Mouse (Mus musculus) heart, postnatal 10 days (tissue): ENCODE results near the gene Btbd9. TPM values are rescaled to one million over a fixed set of nuclear protein-coding genes. Genes with fewer than 3 reads are reported as not detected.

Experiments
- DNase-seq, 2 experiments: peaks; one replicate each; pipeline ENCODE4 v3.0.0; 2021
- intact Hi-C: fragments of 180-260 bp; cut with DNase I; formaldehyde crosslinking; loops from one replicate; pipeline ENCODE4 v1.15.1; 2025
- total RNA-seq, 2 experiments: library from RNA; stranded (reverse); gene quantifications; 2 replicates each; pipeline ENCODE4 v1.2.3; 2021

The Btbd9 gene
- total RNA-seq, 2 experiments from 2014 or later = 30.9 to 34.0 TPM

DNA sequence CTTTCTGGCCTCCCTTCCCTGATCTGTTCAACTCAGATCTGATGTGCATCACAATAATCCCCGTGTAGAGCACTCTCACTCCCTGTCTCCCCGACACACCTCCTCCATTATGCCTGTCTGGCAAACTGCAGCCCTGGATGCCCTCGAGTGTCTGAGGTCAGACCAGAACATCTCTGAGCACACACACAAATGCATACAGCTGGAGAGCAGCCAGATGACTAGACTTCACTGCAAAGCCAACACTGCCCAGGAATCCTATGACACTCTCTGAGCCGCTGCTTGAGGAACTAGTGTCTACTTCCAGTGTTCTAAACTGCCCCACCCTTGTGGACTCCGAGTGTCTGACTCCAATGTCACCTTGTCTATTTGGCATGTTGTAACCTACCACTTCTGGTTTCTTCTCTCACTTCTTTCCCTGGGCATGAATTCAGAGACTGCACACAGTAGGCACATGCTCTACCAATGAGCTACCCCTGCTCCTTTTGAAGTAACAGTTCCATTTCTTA, 112.0 kb downstream of the Btbd9 start:
- no peak for DNase-seq

DNA sequence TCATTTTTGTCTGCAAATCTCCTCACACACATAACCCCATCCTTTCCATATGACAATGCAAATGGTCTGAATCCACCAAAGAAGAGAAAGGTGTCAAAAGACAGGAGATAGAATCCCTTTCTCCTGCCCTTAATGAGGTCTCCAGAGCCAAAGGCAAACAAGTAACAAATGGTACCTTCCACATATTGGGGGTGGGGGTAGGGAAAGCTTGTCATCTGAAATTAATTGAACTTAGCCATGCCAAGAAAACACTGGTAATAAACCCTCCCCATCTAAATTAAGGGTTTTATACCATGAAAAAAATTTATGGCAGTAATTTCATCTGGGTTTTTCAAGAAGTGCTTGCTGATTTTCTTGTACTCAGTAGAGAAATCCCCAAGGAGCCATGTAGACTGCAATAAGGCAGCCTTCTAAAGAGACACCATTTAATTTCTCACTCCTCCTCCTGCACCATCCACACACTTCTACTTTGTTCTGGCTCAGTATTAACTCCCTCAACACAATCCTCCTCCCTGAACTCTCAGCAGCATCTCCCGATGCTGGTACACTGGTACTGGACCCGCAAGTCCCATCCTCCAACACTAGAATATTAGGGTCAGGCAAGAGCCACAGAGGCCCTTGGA, 115.5 kb downstream of the Btbd9 start:
- intact Hi-C loops = no loop called here
- no peak for DNase-seq

More for the DNA sequence above, 112.0 kb downstream of the Btbd9 start:
- intact Hi-C loops = no loop called here

DNA sequence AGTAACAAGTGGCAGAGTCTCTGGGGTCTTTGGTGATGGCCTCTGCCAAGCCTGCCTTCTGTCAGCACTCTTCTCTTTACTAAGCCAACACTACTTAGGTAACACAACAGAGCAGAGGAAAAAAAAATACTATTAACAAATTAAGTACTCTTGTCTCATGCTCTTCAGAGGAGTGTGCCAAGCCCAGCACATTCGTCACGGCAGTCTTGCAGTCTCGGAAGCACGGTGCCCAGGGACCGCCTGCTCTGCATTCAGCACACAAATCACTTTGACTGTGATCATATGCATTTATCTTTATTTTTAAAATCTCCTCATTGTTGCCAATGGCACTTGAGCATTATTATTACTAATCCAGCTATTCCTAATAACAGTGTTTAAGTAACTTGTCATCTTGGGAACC, 116.6 kb downstream of the Btbd9 start:
- no peak for DNase-seq
- intact Hi-C loops = loop anchor here (5.0 kb wide), 3 partner anchors 227 to 567 kb away; no protein-coding TSS in a partner anchor

DNA sequence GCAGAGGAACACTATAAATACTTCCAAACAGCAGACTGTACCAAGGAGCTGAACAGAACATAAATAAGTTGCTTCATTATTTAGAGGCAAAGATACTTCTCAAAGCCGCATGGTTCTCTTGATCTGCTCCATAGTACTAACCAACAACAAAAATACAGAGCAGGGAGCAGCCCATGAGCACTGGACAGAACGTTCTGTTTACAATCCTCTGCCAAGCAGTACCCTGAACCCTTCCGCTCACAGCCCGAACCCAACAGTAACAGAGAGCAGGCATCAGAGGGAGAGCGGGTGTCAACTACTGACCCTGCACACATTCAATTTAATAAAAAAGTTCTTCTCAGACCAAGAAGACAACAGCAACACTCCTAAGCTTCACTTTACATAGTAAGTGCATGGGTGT, 117.4 kb downstream of the Btbd9 start:
- intact Hi-C loops = loop anchor here (5.0 kb wide), 3 partner anchors 227 to 567 kb away; no protein-coding TSS in a partner anchor
- DNase-seq = no peak

DNA sequence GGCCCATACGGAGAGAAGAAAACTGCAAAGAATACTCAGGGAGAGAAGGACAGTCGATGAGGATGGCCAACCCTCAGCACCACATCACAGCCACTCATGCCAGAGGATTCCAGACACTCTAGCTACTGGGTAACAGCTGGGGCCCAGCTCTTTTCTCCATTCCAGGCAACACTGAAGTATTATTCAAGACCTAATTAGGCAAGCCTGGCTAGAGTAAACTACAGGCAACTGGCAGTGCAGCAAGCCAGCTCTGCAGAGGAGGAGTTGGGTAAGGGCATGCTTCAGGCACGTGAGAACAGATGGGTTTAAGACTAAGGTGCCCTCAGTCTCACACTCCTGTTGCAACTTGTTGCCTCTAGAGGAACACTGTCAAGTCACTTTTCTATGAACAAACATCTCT, 118.0 kb downstream of the Btbd9 start:
- no peak for DNase-seq
- intact Hi-C loops = loop anchor here (5.0 kb wide), 3 partner anchors 226 to 566 kb away; no protein-coding TSS in a partner anchor

DNA sequence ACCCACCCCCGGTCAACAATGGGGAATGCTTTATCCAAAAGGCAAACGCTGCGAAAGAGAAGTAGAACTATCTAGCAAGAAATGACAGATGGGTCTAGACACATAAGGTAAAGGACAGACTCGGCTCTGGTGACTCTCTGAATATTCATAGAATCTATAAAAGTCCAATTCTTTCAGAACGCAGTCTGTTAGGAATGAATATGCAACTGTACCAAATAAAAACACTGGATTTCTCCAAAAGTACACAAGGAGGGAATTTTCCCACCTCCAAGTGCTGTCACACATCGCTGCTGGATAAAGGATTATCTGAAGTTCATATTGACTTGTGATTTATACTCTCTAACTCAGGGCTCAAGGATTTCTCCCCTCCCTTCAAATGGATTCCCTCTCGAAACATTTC, 118.8 kb downstream of the Btbd9 start:
- no peak for DNase-seq
- intact Hi-C loops = loop anchor here (2.0 to 5.0 kb wide), 4 partner anchors 225 to 565 kb away; no protein-coding TSS in a partner anchor

DNA sequence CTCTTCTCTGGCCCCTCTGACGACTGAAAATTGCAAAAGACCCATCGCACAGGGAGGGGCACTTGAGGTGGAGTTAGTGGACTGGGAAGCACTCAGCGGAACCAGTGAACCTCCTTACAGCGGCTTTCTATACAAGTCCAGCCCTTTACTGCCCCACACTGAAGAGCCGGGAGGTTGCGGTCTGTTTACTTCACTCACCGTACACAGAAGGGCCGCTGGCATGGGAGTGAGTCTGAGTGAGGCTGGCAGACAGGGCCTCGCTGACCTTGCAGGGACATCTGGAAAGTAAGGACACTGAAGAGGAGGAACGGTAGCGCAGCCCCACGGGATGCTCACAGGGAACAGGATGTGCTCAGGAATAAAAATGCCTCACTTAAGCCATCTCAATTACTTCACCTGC, 120.0 kb downstream of the Btbd9 start:
- peak; percentile 49 to 55 for DNase-seq
- intact Hi-C loops = loop anchor here (2.0 to 5.0 kb wide), 4 partner anchors 224 to 564 kb away; no protein-coding TSS in a partner anchor

DNA sequence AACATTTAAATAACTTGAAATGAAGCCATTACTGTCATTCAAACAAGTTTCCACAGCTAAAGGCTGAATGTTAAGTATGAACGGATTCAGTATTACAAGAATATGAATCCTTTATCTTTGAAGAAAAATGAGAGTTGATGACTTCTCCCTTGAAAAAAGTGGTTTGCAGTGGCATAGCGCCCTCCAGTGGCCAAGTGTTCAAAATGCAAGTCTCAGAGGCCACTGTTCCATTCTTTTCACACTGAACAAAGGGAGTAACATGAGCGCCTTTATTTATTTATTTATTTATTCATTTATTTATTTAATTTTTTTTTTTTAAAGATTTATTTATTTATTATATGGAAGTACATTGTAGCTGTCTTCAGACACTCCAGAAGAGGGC, 121.4 kb downstream of the Btbd9 start:
- peak; percentile 81 to 89 for DNase-seq
- intact Hi-C loops = loop anchor here (2.0 to 5.0 kb wide), 6 partner anchors 223 to 563 kb away; no protein-coding TSS in a partner anchor

DNA sequence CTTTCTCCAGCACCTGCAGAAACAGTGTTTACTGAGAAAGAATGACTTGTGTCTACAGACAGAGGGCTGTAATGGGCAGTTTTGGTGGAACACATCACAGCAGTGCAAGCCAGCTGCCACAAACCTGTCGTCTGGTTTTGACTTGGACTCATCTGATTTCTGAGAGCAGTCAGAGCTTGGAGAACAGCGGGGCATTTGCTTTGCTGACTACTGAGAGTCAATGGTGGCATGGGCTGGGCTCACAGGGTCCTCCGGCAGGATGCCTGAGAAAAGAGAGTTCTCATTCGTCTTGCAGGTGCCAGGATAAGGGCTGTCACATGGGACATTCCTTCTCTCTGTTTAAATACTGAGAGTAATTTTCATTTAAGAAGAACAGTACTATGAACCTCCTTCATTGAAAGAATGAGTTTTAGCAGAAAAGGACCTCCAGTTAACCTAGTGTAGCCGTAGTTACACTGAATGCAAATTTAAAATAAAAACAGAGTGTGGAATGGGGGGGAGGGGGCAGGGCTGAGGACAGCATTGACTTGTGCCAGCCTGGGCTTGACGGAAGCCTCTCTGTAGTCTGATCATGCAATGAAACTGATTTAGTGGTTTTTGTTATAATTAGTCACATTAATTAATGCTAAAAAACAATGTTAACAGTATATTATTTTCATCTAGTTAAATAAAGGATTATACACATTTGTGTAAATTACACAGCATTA, 122.0 kb downstream of the Btbd9 start:
- no peak for DNase-seq
- intact Hi-C loops = loop anchor here (2.0 to 5.0 kb wide), 3 partner anchors 337 to 480 kb away; no protein-coding TSS in a partner anchor

DNA sequence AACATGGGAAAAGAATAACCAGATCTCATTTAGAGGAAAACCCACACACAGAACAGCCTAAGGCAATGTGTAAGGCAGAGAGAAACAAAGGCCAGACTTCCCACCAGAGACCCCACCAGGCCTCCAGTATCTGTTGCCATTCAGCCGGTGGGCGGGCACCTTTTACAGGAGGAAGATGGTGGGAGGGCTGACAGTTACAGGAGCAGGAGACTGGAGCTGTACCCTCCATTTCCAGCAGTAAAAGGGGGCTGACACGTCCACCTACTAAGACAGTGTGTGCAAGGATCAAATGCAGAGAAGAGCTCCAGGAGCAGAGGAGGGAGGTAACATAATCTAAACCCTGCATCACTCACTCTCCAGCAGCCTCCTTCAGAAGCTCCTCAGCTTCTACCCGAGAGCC, 123.0 kb downstream of the Btbd9 start:
- no peak for DNase-seq
- intact Hi-C loops = loop anchor here (5.0 kb wide), 1 partner anchor 336 kb away; no protein-coding TSS in a partner anchor

DNA sequence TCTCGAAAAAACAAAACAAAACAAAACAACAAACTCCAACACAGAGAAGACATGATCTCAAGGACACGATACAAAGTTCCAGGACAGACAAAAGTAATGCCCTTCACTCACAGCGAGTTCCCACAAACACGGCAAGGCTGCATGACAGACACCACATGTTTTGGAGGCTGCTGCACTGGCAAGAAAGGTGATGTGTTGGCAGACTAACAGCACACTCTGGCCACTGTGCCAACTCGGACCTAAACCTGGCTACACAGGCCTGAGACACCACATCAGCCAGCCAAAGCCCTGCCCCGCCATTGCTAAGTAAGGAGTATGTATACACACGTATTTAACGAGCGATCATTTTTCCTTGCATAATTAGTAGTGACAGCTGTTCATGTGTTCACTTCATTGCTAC, 123.9 kb downstream of the Btbd9 start:
- DNase-seq = peak in 1 of 2 experiments; percentile 51
- intact Hi-C loops = loop anchor here (5.0 kb wide), 1 partner anchor 335 kb away; no protein-coding TSS in a partner anchor

DNA sequence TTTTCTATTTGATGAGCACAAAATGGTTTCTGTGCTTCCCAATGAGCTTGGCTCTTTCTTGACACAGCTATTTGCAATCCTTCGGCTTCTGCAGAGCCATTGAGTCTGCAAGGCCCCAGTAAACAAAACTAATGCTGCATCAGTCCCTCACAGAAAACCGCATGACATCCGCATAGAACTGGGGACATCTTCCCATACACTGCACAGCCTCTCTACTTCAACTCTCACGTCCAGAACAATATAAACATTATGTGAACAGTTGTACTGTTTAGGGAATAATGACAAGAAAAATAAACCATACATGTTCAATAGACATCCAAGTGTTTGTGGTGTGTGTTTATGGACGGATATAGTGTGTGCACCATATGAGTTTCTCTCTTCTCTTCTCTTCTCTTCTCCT, 127.7 kb downstream of the Btbd9 start:
- intact Hi-C loops = no loop called here

DNA sequence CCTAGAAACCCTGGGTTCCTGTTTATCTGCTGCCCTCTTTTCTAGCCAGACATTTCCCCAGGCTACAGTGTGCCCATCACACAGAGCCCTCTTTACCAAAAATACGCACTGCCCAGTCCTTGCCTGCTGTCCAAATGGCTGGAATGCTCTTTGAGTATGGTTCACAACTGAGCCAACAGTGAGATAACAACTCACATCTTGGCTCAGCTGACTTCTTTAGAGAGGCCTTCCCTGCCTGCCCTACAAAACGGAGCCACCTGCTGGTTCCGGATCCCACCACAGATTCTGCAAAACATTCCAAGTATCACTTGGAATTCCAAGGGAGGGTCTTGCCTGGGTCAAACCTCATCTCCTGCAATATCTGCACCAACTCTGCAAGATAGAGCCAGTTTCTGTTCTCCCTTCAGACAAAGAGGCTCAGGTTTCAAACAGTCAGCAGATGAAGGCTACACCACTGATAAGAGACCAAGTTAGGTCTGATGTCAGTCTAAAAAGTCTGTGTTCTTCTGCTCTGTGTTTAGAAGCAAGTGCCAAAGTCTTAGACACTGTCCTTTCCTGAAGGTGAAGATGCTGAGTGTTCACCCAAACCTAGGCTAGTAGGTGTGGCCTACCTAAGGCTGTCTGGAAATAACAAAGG, 130.4 kb downstream of the Btbd9 start:
- peak; percentile 60 to 66 for DNase-seq
- intact Hi-C loops = no loop called here

More for the DNA sequence above, 127.7 kb downstream of the Btbd9 start:
- DNase-seq = no peak

DNA sequence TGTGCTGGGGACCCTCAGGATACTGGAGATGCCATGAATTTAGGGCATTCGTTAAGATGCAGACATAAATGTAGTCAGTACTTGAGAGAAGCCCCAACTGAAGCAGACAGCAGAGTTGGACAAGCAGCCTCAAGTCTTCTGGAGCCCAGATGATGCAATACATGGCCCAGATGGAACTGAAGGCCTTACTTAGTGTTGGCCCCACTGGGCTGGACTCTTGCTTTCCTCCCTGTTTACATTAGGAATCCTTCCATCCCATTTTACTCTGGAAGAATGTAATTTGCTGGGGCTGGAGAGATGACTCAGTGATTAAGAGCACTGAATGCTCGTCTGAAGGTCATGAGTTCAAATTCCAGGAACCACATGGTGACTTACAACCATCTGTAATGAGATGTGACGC, 136.6 kb downstream of the Btbd9 start:
- intact Hi-C loops = no loop called here

DNA sequence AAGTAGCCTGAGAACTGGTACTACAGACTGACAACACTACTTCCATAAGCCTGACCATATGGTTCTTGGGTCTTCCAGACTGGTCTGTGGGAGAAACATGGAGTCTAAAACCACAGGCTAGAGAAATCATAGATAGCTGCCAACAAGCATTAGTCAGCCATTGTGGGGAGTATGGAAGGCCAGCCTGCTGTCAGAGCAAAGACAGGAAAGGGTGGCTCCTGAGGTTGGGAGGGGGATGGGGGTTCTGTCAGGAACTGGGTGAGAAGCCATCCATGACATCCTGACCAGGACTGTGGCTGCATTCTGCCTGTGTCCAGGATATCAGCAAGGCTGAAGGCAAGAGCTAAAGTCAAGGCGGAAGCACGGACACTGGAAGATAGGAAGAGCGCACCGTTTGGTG, 137.5 kb downstream of the Btbd9 start:
- intact Hi-C loops = no loop called here
- peak in 1 of 2 experiments; percentile 40 for DNase-seq

More for the DNA sequence above, 136.6 kb downstream of the Btbd9 start:
- DNase-seq = no peak

DNA sequence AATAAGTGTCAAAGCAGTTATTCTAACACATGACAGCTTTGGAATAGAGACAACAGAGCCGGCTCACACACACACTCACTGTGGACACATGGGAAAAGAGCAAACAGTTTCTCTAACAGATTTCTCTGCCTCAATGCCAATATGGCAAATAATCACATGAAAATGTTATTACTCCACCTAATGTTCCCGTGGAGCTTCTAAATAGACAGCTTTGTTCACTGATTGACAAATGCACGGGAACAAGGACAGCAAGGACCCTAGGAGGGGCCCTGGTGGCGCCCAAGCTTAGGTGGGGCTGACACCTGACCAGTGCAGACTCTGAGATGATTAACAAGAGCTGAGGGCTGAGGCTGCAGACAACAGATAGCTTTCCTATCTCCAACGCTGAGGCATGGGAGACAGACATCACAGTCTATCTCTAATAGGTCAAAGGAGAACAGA, 140.2 kb downstream of the Btbd9 start:
- DNase-seq = no peak
- intact Hi-C loops = no loop called here

DNA sequence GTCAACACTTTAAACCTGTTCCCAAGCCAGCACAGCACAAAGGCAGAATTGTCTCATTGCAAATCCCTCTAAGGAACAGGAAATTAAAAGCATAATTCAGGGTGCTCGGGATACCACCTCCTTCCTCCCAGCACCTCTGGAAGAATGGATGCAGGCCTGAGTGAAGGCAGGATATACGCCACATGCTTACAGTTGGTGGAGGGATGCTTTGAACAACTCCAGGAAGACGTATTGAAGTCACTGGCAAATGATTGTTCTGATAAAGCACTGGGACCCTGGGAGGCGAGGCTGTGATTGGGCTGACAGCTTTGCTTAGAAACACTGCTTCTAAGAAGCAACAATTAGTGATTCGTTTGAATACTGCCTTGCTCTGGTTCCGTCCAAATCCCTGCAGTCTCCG, 140.8 kb downstream of the Btbd9 start:
- intact Hi-C loops = no loop called here
- DNase-seq = no peak

DNA sequence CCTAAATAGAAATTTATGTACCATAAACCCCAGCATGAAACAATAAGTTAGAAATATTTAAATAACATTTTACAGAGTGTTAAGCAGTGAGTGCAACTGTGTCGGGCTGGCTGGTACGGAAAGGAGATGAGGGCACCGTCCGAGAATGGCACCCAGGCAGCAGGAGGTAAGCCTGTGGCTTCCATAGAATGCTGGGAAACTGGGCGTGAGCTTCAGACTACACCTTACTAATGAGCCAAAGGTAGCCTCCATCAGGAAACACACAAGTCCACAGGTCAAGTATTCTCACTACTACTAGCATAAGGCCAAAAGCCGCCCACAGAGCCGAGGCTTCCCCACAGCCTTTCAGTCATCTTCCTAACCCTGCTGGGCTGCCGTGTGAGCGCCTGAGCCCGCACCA, 144.2 kb downstream of the Btbd9 start:
- DNase-seq = no peak
- intact Hi-C loops = no loop called here

DNA sequence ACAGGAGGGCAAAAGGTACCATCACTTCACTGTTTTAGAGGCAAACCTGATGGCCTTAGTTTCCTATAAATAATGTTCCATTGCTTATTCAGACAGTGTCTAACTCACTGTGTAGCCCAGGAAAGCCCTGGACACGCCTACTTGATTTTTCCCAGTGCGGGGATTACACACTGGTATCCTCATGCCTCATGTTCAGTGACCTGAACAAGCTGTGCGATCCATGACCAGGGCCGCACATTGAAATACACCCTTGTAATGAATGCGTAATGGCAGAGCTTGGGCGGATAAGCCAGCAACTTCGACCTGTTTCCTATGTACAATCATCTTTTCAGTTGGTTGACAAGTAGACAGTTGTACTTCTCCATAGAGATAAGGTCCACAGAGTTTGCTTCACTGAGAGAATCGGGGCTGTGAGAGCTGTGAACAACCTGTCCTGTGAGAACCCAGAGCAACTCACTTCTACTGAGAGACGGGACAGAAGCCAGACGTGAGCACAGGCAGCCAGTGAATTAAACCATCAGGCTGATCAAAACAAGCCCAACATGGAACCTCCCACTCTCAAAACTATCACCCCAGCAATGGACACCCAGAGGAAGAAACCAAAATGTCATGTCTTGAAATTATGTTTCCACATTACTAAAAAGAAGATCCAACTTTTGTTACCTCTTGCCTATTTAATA, 145.2 kb downstream of the Btbd9 start:
- DNase-seq = no peak
- intact Hi-C loops = no loop called here

DNA sequence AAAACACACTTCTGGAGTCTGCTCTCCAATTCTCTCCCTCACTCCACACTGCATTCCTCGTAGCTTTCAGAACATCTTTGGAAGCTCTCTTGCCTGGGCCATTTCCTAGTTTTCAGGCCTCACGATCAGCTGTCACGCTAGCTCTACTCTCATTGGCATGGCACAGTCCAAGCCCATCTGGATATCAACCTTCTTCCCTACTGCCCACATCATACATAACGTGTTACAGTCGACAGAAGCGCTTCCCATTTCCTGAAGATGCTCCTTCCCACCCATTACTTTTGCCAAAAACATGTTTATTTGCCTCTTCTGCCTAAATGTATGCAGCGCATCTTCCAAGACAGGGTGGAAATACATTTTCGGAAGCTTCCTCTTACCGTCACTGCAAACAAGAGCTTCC, 147.6 kb downstream of the Btbd9 start:
- DNase-seq = no peak
- intact Hi-C loops = no loop called here
